Mouse (Mus musculus) neural tube, embryonic 15.5 days (tissue): ENCODE data around the gene Pttg1ip. TPM values are rescaled to one million over a fixed set of nuclear protein-coding genes. Genes with fewer than 3 reads are reported as not detected.

Experiments used
- ATAC-seq: fragments of 200-750 bp; cut with Nextera tagmentation; 2 replicates; pipeline ENCODE4 v1.8.0; 2017; ENCODE audit warnings: mild to moderate bottlenecking, moderate TSS enrichment, moderate library complexity; ENCODE audit not compliant: low FRiP score
- H3K27ac ChIP-seq: fragments of 300-500 bp; sonication (generic); replicated peaks from 2 replicates; pipeline ENCODE4 v1.5.1; 2015; ENCODE audit warnings: mild to moderate bottlenecking, inconsistent platforms
- H3K27me3 ChIP-seq: fragments of 300-500 bp; sonication (generic); replicated peaks from 2 replicates; pipeline ENCODE4 v1.6.1; 2015; ENCODE audit warnings: inconsistent platforms
- H3K36me3 ChIP-seq: fragments of 300-500 bp; sonication (generic); 2 replicates; pipeline ENCODE4 v1.6.1; 2015; ENCODE audit warnings: inconsistent platforms
- H3K4me1 ChIP-seq: fragments of 300-500 bp; sonication (generic); 2 replicates; pipeline ENCODE4 v1.6.1; 2015; ENCODE audit warnings: inconsistent platforms
- H3K4me2 ChIP-seq: fragments of 300-500 bp; sonication (generic); 2 replicates; pipeline ENCODE4 v1.6.1; 2015; ENCODE audit warnings: inconsistent platforms, mild to moderate bottlenecking, moderate library complexity
- H3K4me3 ChIP-seq: fragments of 300-500 bp; sonication (generic); replicated peaks from 2 replicates; pipeline ENCODE4 v1.5.1; 2015; ENCODE audit warnings: mild to moderate bottlenecking, inconsistent platforms
- H3K9ac ChIP-seq: fragments of 300-500 bp; sonication (generic); replicated peaks from 2 replicates; pipeline ENCODE4 v1.6.1; 2015; ENCODE audit warnings: mild to moderate bottlenecking, inconsistent platforms
- H3K9me3 ChIP-seq: fragments of 300-500 bp; sonication (generic); replicated peaks from 2 replicates; pipeline ENCODE4 v1.6.1; 2016; ENCODE audit warnings: inconsistent platforms
- WGBS: fragments of 180-500 bp; shearing (Covaris S2); methylation state at CpG from one replicate; pipeline ENCODE4 v1.1.7; 2015; ENCODE audit warnings: mixed read lengths; 5-methylcytosine and 5-hydroxymethylcytosine counted together
- polyA plus RNA-seq: library from polyadenylated mRNA; unstranded; fragments of >200 nt; fragmentation: Nextera tagmentation; extraction: Ambion mirVana; gene quantifications from 2 replicates; pipeline ENCODE4 v1.2.1, GENCODE M21; 2015

The Pttg1ip gene
- polyA plus RNA-seq, 1 experiment from 2014 or later, result 73.9 TPM

DNA sequence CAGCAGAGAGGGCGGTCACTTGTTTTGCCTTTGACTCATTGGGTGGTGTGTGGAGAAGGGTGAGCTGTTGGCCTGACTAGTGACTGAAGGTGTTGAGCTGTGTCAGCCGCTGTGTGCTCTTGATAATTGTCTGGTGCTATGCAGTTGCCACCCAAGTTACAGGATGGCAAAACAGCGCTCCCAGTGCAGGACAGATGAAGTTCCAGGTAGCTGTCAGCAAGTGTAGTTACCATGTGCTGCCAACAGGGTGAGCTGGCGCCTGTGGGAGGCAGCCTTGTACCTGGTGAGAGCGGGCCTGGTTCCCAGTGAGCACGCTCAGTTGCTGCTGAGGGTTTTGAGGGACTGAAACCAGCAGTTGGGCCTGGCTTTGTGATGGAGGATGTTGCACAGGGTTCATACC, 9.3 kb downstream of the Pttg1ip start:
- peaks cover 59% of the 10 kb centered on the region for H3K36me3 ChIP-seq
- H3K9ac ChIP-seq, result no peak overlapping the region
- H3K9me3 ChIP-seq, result no peaks in the 10 kb centered on the region
- 50% methylated on average over 6 of the region's 6 CpGs for WGBS
- peaks cover 30% of the 10 kb centered on the region for H3K4me1 ChIP-seq
- no peak overlapping the region for H3K27ac ChIP-seq
- no peak for ATAC-seq
- H3K4me2 ChIP-seq, result no peak overlapping the region
- H3K4me3 ChIP-seq, result no peak overlapping the region
- H3K27me3 ChIP-seq, result no peaks in the 10 kb centered on the region

DNA sequence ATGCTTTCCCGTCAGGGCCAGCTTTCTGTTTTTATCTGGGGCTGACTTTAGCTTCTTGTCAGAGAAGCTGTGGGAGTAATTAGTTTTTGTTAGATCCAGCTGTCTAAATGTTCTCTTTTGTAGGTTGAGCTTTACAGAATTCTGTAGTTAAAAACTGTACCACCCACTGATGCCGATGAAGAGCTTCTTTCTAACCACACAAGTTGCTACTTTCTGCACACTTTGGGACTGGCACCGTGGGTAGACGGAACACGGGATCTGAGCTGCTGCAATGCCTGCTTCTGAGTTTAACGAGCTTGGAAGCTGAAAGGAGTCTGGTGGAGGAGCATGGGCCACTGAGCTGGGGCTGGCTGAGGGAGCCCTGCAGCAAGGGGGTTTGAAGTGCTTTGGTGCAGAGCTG, 10.0 kb downstream of the Pttg1ip start:
- no peak for ATAC-seq
- H3K4me2 ChIP-seq, result no peak overlapping the region
- H3K36me3 ChIP-seq, result peaks cover 66% of the 10 kb centered on the region
- H3K4me3 ChIP-seq, result no peak overlapping the region
- H3K4me1 ChIP-seq, result peaks cover 24% of the 10 kb centered on the region
- no peaks in the 10 kb centered on the region for H3K27me3 ChIP-seq
- no peaks in the 10 kb centered on the region for H3K9me3 ChIP-seq
- H3K27ac ChIP-seq, result 0 out of 2 replicates have a peak overlapping the region, but pooled peaks have one; percentile 13
- WGBS, result 72% methylated on average over 6 of the region's 6 CpGs
- no peak overlapping the region for H3K9ac ChIP-seq

DNA sequence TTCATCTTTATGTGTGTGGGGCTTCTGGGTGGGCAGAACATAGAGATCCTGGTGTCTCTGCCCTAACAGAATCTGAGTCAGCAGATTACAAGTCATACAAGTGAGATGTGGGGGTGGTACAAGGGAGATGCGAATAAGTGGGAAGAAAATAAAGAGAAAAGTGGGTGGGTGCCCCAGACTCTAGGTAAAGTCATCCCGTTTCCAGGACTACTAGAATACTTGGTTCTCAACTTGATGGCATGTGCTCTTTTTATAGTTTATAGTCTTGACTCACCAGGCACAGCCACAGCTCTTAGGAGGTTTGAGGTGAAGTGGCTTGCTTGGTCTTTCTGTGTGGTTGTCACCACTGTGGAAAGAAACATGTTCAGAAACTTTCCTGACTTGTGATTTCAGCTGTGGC, 14.5 kb downstream of the Pttg1ip start:
- 89% methylated on average over 2 of the region's 2 CpGs for WGBS
- no peak overlapping the region for H3K9ac ChIP-seq
- 0 out of 2 replicates have a peak, but pooled peaks cover under 1% of the 10 kb centered on the region for H3K4me1 ChIP-seq

DNA sequence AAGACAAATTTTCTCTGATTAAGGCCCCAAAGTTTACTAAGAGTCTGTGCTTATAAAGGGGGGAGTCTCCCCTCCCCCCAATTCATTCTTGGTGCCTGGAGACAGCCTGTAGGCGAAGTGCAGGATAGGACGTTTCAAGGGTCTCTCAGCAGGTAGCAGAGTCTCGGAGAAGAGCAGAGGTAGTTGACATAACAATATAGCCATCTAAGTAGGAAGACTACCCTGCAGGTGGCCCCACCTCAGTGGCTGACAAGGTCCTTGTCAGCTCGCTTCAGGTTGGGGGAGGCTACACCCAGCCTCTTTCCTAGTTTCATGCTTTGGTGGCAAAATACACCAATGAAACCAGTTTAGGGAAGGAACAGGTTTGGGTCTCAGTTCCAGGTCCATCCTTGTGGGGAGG, 21.5 kb downstream of the Pttg1ip start:
- no peak overlapping the region for H3K27ac ChIP-seq
- ATAC-seq, result no peak
- H3K9me3 ChIP-seq, result no peaks in the 10 kb centered on the region
- H3K36me3 ChIP-seq, result peaks cover 14% of the 10 kb centered on the region
- H3K4me3 ChIP-seq, result no peak overlapping the region
- peaks cover 18% of the 10 kb centered on the region for H3K4me1 ChIP-seq
- WGBS, result 60% methylated on average over 4 of the region's 4 CpGs
- H3K27me3 ChIP-seq, result no peaks in the 10 kb centered on the region
- H3K9ac ChIP-seq, result no peak overlapping the region
- no peak overlapping the region for H3K4me2 ChIP-seq

More for the DNA sequence above, 14.5 kb downstream of the Pttg1ip start:
- no peak for ATAC-seq
- H3K4me3 ChIP-seq, result no peak overlapping the region
- H3K27me3 ChIP-seq, result no peaks in the 10 kb centered on the region
- H3K36me3 ChIP-seq, result peaks cover 72% of the 10 kb centered on the region
- no peak overlapping the region for H3K27ac ChIP-seq
- H3K9me3 ChIP-seq, result no peaks in the 10 kb centered on the region
- H3K4me2 ChIP-seq, result no peak overlapping the region

DNA sequence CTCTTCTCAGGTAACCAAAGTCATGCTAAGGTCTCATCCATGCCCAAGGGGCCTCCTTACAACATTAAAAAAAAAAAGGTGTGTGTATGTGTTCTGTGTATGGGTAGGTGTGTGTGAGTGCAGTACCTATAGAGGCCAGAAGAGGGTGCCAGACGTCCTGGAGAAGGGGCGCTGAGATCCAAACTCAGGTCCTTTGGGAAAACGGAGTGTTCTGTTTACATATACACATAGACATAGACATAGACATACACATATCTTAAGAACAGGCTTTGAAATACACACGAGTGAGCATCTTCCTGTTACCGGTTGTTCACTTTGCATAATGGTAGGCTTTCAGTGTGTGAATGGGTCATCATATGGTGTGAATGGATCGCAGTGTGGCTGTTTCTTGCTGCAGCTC, 22.6 kb downstream of the Pttg1ip start:
- H3K4me2 ChIP-seq, result no peak overlapping the region
- no peaks in the 10 kb centered on the region for H3K27me3 ChIP-seq
- no peaks in the 10 kb centered on the region for H3K9me3 ChIP-seq
- no peak overlapping the region for H3K9ac ChIP-seq
- no peak overlapping the region for H3K4me3 ChIP-seq
- no peak overlapping the region for H3K27ac ChIP-seq
- H3K36me3 ChIP-seq, result peaks cover 3% of the 10 kb centered on the region
- peaks cover 21% of the 10 kb centered on the region for H3K4me1 ChIP-seq
- 89% methylated on average over 6 of the region's 6 CpGs for WGBS
- no peak for ATAC-seq

DNA sequence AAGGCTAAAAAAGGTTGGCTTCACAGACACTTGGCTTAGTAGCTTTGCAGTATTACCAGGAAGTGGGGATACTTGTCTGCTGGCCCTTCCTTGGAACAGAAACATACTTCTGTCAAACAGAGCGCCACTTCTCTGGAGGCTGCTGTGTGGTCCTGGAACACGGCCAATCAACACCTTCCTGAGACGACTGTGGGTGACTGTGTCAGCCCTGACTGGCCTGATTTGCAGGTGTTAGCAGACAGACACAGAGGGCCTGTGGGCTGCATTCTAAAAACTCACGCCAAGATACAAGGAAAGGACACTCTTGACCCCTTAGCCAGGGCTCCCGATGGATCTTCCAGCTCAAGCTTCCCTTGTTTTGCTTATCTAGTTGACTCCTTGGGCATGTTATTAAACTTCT, 23.4 kb downstream of the Pttg1ip start:
- Histone ChIP-seq H3K9me3 (no peaks in the 10 kb centered on the region), H3K27ac (peak overlapping the region; percentile 97), H3K4me3 (no peak overlapping the region), H3K4me1 (peaks cover 21% of the 10 kb centered on the region), H3K4me2 (no peak overlapping the region), H3K36me3 (peaks cover 2% of the 10 kb centered on the region; the same call in 1 of the 2 replicates), H3K27me3 (no peaks in the 10 kb centered on the region), H3K9ac (no peak overlapping the region)
- WGBS, result 87% methylated on average over 5 of the region's 5 CpGs
- ATAC-seq, result no peak

DNA sequence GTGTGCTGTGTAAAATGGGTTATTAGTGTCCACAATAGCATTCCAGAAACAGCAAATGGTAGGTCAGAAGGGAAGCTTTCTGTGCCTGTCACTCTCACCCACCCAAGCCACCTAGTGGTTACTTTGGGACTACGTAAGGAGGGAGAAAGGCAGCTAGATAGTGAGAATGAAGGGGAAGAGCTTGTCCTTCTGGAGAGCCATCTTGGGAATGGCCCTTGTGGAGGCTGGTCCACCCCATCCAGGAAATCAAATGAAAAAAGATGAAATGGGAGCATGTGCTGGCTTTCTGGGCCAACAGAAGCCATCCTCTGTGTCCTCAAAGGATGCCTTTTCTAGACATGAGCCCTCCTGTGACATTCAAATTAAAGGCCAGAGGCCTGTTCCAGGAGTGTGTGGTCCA, 23.8 kb downstream of the Pttg1ip start:
- H3K36me3 ChIP-seq, result peaks cover 5% of the 10 kb centered on the region
- H3K4me3 ChIP-seq, result peak overlapping the region; percentile 67
- H3K9me3 ChIP-seq, result no peaks in the 10 kb centered on the region
- H3K9ac ChIP-seq, result 0 out of 2 replicates have a peak overlapping the region, but pooled peaks have one; percentile 4
- H3K4me2 ChIP-seq, result peak overlapping the region; percentile 89
- peak; percentile 3 for ATAC-seq
- peak overlapping the region; percentile 97 for H3K27ac ChIP-seq
- 35% methylated on average over 1 of the region's 1 CpGs for WGBS
- H3K4me1 ChIP-seq, result peaks cover 22% of the 10 kb centered on the region
- H3K27me3 ChIP-seq, result no peaks in the 10 kb centered on the region

DNA sequence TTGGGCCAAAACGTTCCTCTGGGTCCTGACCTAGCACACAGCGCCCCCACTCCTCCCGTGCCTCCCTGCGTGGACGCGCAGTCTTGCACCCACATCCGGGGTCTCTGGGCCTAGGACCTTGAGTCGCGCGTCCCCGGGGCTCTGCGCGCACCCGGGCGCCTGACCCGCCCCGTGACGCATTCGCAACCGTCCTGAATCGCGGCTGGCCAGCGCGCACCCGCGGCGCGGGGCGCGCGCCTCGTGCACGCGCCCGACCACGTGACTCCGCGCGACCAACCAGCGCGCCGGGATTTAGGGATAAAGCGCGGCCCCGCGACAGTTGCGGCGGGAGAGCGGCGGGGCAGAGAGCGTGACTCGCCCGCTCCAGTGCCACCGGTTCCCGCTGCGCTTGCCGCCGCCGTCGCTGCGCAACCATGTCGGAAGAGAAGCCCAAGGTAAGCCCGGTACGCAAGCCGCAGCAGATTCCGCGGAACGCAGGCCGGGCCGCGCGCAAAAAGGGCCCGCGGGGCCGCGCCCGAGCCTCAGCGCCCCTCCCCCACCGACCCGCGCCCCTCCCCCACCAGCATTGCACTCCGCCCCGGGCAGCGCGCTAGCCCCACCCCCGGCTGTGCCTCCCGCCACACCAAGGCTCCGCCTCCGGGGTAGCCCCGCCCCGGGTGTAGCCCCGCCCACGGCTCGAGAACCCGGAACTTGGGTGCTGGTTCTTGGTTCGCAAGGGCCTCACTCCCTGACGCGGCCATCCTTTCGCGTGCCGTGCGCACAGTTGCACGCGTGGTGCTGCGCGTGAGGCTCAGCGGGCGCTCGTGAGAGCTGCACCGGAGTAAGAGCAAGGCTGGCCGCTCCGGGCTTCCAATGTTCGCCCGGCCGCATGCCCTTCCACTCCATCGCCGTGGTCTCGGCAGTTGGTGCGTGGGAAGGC, 24.6 kb downstream of the Pttg1ip start, which contains the start of the genes Sumo3 and Gm49325:
Sumo3 (plus strand) TSS at position 190 of the 919 bp plus-strand sequence.
Gm49325 (plus strand) TSS at position 290 of the 919 bp plus-strand sequence.
- Histone ChIP-seq H3K4me2 (peak within 1 kb of the TSS; percentile 89), H3K4me3 (peak within 1 kb of the TSS; percentile 67), H3K27me3 (no peaks in the 10 kb centered on the region), H3K4me1 (peaks cover 24% of the 10 kb centered on the region), H3K36me3 (peaks cover 13% of the 10 kb centered on the region), H3K9me3 (no peaks in the 10 kb centered on the region), H3K9ac (peak within 1 kb of the TSS; percentile 83), H3K27ac (peak within 1 kb of the TSS; percentile 97)
- peak; percentile 90 for ATAC-seq
- under 1% methylated on average over 94 of the region's 119 CpGs for WGBS

DNA sequence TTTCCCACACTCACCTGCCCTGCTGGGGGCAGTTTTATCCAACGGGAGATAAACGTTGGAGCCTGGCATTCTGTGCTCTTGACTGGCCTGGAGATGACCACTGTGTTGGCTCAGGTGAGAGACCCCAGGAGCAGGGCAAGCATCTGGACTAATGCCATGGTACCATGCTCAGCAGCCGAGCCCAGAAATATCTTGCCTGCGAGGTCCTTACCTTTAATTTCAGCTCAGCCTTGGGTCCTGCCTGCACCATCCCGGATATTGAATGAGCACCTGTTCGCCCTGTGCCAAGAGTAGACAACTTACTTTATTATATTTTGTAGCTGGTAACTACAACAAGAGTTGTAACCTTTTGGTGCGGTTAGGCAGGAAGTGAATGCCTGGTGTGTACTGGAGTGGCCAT, 25.3 kb downstream of the Pttg1ip start:
- ATAC-seq, result no peak; the same call in 1 of the 2 replicates
- peaks cover 20% of the 10 kb centered on the region for H3K36me3 ChIP-seq
- H3K9me3 ChIP-seq, result no peaks in the 10 kb centered on the region
- H3K27ac ChIP-seq, result peak overlapping the region; percentile 97
- WGBS, result 43% methylated on average over 7 of the region's 7 CpGs
- H3K9ac ChIP-seq, result peak overlapping the region; percentile 83
- H3K27me3 ChIP-seq, result no peaks in the 10 kb centered on the region
- H3K4me1 ChIP-seq, result peaks cover 24% of the 10 kb centered on the region
- H3K4me2 ChIP-seq, result peak overlapping the region; percentile 89
- H3K4me3 ChIP-seq, result peak overlapping the region; percentile 67

DNA sequence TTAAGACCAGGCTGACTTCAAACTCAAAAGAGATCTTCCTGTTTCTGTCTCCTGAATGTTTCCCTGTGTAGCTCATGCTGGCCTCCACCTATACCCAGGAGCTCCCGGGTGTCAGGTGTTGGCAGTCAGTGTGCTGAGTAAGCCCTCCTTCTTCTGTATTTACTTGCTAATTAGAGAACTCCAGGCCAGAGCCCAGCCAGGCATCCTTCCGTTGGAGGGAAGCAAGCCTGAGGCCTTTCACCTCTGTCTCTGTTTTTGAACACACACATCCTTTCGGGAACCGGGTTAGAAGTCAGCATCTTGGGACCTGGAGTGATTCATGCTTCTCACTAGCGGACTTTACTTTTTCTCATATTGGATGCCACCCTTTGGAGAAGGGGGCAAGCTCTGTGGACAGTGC, 25.9 kb downstream of the Pttg1ip start:
- Histone ChIP-seq H3K4me2 (peak overlapping the region; percentile 89), H3K4me1 (peaks cover 24% of the 10 kb centered on the region), H3K4me3 (peak overlapping the region; percentile 67), H3K27ac (no peak overlapping the region), H3K27me3 (no peaks in the 10 kb centered on the region), H3K9me3 (no peaks in the 10 kb centered on the region), H3K36me3 (peaks cover 22% of the 10 kb centered on the region), H3K9ac (no peak overlapping the region)
- ATAC-seq, result no peak
- WGBS, result 70% methylated on average over 5 of the region's 5 CpGs

DNA sequence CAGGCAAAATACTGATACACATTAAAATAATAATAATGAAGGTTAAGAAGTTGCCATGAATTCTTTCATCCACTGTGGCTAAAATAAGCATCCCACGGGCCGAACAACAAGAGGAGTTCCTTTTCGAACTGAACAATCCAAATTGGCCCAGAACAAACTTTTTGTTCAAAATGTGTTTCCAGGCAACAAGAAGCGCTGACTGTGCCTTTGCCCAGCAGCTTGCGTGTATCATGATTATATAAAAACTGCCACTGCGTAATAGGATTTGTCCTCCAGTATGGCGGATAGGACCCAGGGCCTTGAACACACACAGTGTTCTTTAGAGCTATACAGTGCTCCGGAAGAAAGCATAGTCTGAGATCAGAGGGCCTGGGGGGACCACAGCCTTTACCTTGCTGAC, 27.1 kb downstream of the Pttg1ip start:
- Histone ChIP-seq H3K4me3 (no peak overlapping the region), H3K9ac (no peak overlapping the region), H3K9me3 (no peaks in the 10 kb centered on the region), H3K36me3 (peaks cover 30% of the 10 kb centered on the region), H3K27me3 (no peaks in the 10 kb centered on the region), H3K4me1 (peaks cover 27% of the 10 kb centered on the region), H3K27ac (no peak overlapping the region), H3K4me2 (no peak overlapping the region)
- WGBS, result 93% methylated on average over 8 of the region's 8 CpGs
- ATAC-seq, result no peak
